Mouse (Mus musculus) heart, embryonic 15.5 days (tissue): ENCODE measurements around the gene Csnk2a2. TPM values are rescaled to one million over a fixed set of nuclear protein-coding genes. Genes with fewer than 3 reads are reported as not detected.

Source experiments
- ATAC-seq: fragments of 200-750 bp; cut with Nextera tagmentation; replicated peaks from 2 replicates; pipeline ENCODE4 v1.8.0; 2017; ENCODE audit warnings: low read depth, moderate TSS enrichment; ENCODE audit not compliant: insufficient number of reproducible peaks, insufficient read depth, low FRiP score
- H3K27ac ChIP-seq: fragments of 300-500 bp; sonication (generic); 2 replicates; pipeline ENCODE4 v1.5.1; 2015; ENCODE audit warnings: mild to moderate bottlenecking, inconsistent platforms
- H3K27me3 ChIP-seq: fragments of 300-500 bp; sonication (generic); 2 replicates; pipeline ENCODE4 v1.6.1; 2015; ENCODE audit warnings: inconsistent platforms
- H3K36me3 ChIP-seq: fragments of 300-500 bp; sonication (generic); 2 replicates; pipeline ENCODE4 v1.6.1; 2015; ENCODE audit warnings: mild to moderate bottlenecking, inconsistent platforms
- H3K4me1 ChIP-seq: fragments of 300-500 bp; sonication (generic); replicated peaks from 2 replicates; pipeline ENCODE4 v1.6.1; 2015; ENCODE audit warnings: inconsistent platforms
- H3K4me2 ChIP-seq: fragments of 300-500 bp; sonication (generic); 2 replicates; pipeline ENCODE4 v1.6.1; 2015; ENCODE audit warnings: inconsistent platforms, mild to moderate bottlenecking, moderate library complexity
- H3K4me3 ChIP-seq: fragments of 300-500 bp; sonication (generic); 2 replicates; pipeline ENCODE4 v1.5.1; 2015; ENCODE audit warnings: mild to moderate bottlenecking, inconsistent platforms
- H3K9ac ChIP-seq: fragments of 300-500 bp; sonication (generic); 2 replicates; pipeline ENCODE4 v1.6.1; 2015; ENCODE audit warnings: mild to moderate bottlenecking, inconsistent platforms
- H3K9me3 ChIP-seq: fragments of 300-500 bp; sonication (generic); replicated peaks from 2 replicates; pipeline ENCODE4 v1.6.1; 2016; ENCODE audit warnings: inconsistent platforms
- WGBS: fragments of 180-500 bp; shearing (Covaris S2); methylation state at CpG from one replicate; pipeline ENCODE4 v1.1.7; 2015; ENCODE audit warnings: mixed read lengths; 5-methylcytosine and 5-hydroxymethylcytosine counted together
- polyA plus RNA-seq: library from polyadenylated mRNA; unstranded; fragments of >200 nt; fragmentation: Nextera tagmentation; extraction: Ambion mirVana; gene quantifications from 2 replicates; pipeline ENCODE4 v1.2.1, GENCODE M21; 2015

The Csnk2a2 gene
- polyA plus RNA-seq: 4.8 and 6.4 TPM in 2 replicates

- Histone ChIP-seq H3K9ac (peak within 1 kb of the TSS; percentile 97), H3K36me3 (peaks cover 14% of the 10 kb centered on the region; the same call in 1 of the 2 replicates), H3K4me3 (peak within 1 kb of the TSS; percentile 95), H3K9me3 (no peaks in the 10 kb centered on the region), H3K4me1 (peaks cover 19% of the 10 kb centered on the region), H3K4me2 (peak within 1 kb of the TSS; percentile 73), H3K27ac (no peak within 1 kb of the TSS), H3K27me3 (no peaks in the 10 kb centered on the region)
- no peak for ATAC-seq
- WGBS: 75% methylated on average over 5 of the region's 5 CpGs
Observed at GRCm38 (mm10) chr8:95490006-95490405, at the start of gene Csnk2a2. Gene Csnk2a2 (minus strand): TSS chr8:95490039.

- Histone ChIP-seq H3K9ac (no peak overlapping the region), H3K27me3 (no peaks in the 10 kb centered on the region), H3K4me2 (no peak overlapping the region), H3K27ac (no peak overlapping the region), H3K36me3 (no peaks in the 10 kb centered on the region), H3K4me3 (no peak overlapping the region), H3K4me1 (no peaks in the 10 kb centered on the region; the same call in 1 of the 2 replicates), H3K9me3 (no peaks in the 10 kb centered on the region)
- ATAC-seq: no peak
- 71% methylated on average over 5 of the region's 5 CpGs for WGBS
Observed at GRCm38 (mm10) chr8:95539487-95539886, 49.6 kb upstream of the Csnk2a2 start.

GRCm38 (mm10) chr8:95533584-95534387, 43.9 kb upstream of the Csnk2a2 start, which contains the start of gene Ccdc113:
Gene Ccdc113 (plus strand): TSS chr8:95534085.
- peak; percentile 66 for ATAC-seq
- no peaks in the 10 kb centered on the region for H3K27me3 ChIP-seq
- no peaks in the 10 kb centered on the region for H3K9me3 ChIP-seq
- no peak within 1 kb of the TSS; the same call in 1 of the 2 replicates for H3K27ac ChIP-seq
- WGBS: 7% methylated on average over 33 of the region's 33 CpGs
- no peaks in the 10 kb centered on the region for H3K36me3 ChIP-seq
- H3K4me1 ChIP-seq: peaks cover 9% of the 10 kb centered on the region
- peak within 1 kb of the TSS; percentile 55 for H3K9ac ChIP-seq
- H3K4me2 ChIP-seq: peak within 1 kb of the TSS; percentile 85
- H3K4me3 ChIP-seq: peak within 1 kb of the TSS; percentile 59

- Histone ChIP-seq H3K4me3 (no peak overlapping the region), H3K9ac (no peak overlapping the region), H3K36me3 (no peaks in the 10 kb centered on the region), H3K4me1 (peaks cover 9% of the 10 kb centered on the region), H3K4me2 (no peak overlapping the region), H3K27ac (no peak overlapping the region), H3K27me3 (no peaks in the 10 kb centered on the region), H3K9me3 (no peaks in the 10 kb centered on the region)
- WGBS: 69% methylated on average over 4 of the region's 4 CpGs
- no peak for ATAC-seq
Observed at GRCm38 (mm10) chr8:95532206-95532605, 42.4 kb upstream of the Csnk2a2 start.

- WGBS: 68% methylated on average over 9 of the region's 9 CpGs
- peaks cover 3% of the 10 kb centered on the region; the same call in 1 of the 2 replicates for H3K4me1 ChIP-seq
- no peaks in the 10 kb centered on the region for H3K27me3 ChIP-seq
- no peak for ATAC-seq
- H3K4me2 ChIP-seq: no peak overlapping the region
- no peaks in the 10 kb centered on the region for H3K36me3 ChIP-seq
- no peak overlapping the region for H3K27ac ChIP-seq
- no peak overlapping the region for H3K9ac ChIP-seq
- no peak overlapping the region for H3K4me3 ChIP-seq
- no peaks in the 10 kb centered on the region for H3K9me3 ChIP-seq
Observed at GRCm38 (mm10) chr8:95528750-95529310, 39.0 kb upstream of the Csnk2a2 start.

- 81% methylated on average over 10 of the region's 10 CpGs for WGBS
- no peaks in the 10 kb centered on the region for H3K9me3 ChIP-seq
- no peak for ATAC-seq
- H3K9ac ChIP-seq: no peak overlapping the region
- H3K27me3 ChIP-seq: no peaks in the 10 kb centered on the region
- no peaks in the 10 kb centered on the region for H3K36me3 ChIP-seq
- no peak overlapping the region for H3K4me3 ChIP-seq
- no peak overlapping the region for H3K4me2 ChIP-seq
- no peaks in the 10 kb centered on the region for H3K4me1 ChIP-seq
- H3K27ac ChIP-seq: no peak overlapping the region
Observed at GRCm38 (mm10) chr8:95528194-95528593, 38.4 kb upstream of the Csnk2a2 start.

- no peak overlapping the region for H3K27ac ChIP-seq
- H3K4me2 ChIP-seq: no peak overlapping the region
- no peaks in the 10 kb centered on the region for H3K36me3 ChIP-seq
- no peaks in the 10 kb centered on the region for H3K4me1 ChIP-seq
- WGBS: 74% methylated on average over 4 of the region's 4 CpGs
- H3K27me3 ChIP-seq: no peaks in the 10 kb centered on the region
- H3K9me3 ChIP-seq: no peaks in the 10 kb centered on the region
- no peak overlapping the region for H3K4me3 ChIP-seq
- ATAC-seq: no peak
- no peak overlapping the region for H3K9ac ChIP-seq
Observed at GRCm38 (mm10) chr8:95523991-95524390, 34.2 kb upstream of the Csnk2a2 start.

GRCm38 (mm10) chr8:95516928-95517327, 27.1 kb upstream of the Csnk2a2 start:
- H3K4me3 ChIP-seq: no peak overlapping the region
- H3K4me1 ChIP-seq: no peaks in the 10 kb centered on the region
- no peaks in the 10 kb centered on the region for H3K27me3 ChIP-seq
- H3K36me3 ChIP-seq: no peaks in the 10 kb centered on the region
- no peak overlapping the region for H3K9ac ChIP-seq
- 88% methylated on average over 6 of the region's 6 CpGs for WGBS
- no peak for ATAC-seq
- H3K4me2 ChIP-seq: no peak overlapping the region
- no peak overlapping the region for H3K27ac ChIP-seq
- H3K9me3 ChIP-seq: no peaks in the 10 kb centered on the region

GRCm38 (mm10) chr8:95513219-95513618, 23.4 kb upstream of the Csnk2a2 start:
- no peaks in the 10 kb centered on the region for H3K4me1 ChIP-seq
- WGBS: 44% methylated on average over 4 of the region's 4 CpGs

GRCm38 (mm10) chr8:95512257-95512656, 22.4 kb upstream of the Csnk2a2 start:
- Histone ChIP-seq H3K9ac (no peak overlapping the region), H3K4me3 (no peak overlapping the region), H3K36me3 (no peaks in the 10 kb centered on the region), H3K4me2 (no peak overlapping the region), H3K4me1 (no peaks in the 10 kb centered on the region), H3K9me3 (no peaks in the 10 kb centered on the region), H3K27ac (no peak overlapping the region), H3K27me3 (no peaks in the 10 kb centered on the region)
- 59% methylated on average over 4 of the region's 4 CpGs for WGBS
- no peak for ATAC-seq

More at GRCm38 (mm10) chr8:95513219-95513618, 23.4 kb upstream of the Csnk2a2 start:
- H3K4me2 ChIP-seq: no peak overlapping the region
- H3K27ac ChIP-seq: no peak overlapping the region
- no peaks in the 10 kb centered on the region for H3K27me3 ChIP-seq
- no peaks in the 10 kb centered on the region for H3K36me3 ChIP-seq
- H3K9ac ChIP-seq: no peak overlapping the region
- ATAC-seq: no peak
- no peak overlapping the region for H3K4me3 ChIP-seq
- H3K9me3 ChIP-seq: no peaks in the 10 kb centered on the region

- no peak for ATAC-seq
- Histone ChIP-seq H3K27ac (no peak overlapping the region), H3K4me2 (no peak overlapping the region), H3K9me3 (no peaks in the 10 kb centered on the region), H3K4me3 (no peak overlapping the region), H3K36me3 (no peaks in the 10 kb centered on the region), H3K27me3 (no peaks in the 10 kb centered on the region), H3K4me1 (no peaks in the 10 kb centered on the region), H3K9ac (no peak overlapping the region)
- 65% methylated on average over 5 of the region's 5 CpGs for WGBS
Observed at GRCm38 (mm10) chr8:95506245-95506644, 16.4 kb upstream of the Csnk2a2 start.
